In the genomic region with DNA sequence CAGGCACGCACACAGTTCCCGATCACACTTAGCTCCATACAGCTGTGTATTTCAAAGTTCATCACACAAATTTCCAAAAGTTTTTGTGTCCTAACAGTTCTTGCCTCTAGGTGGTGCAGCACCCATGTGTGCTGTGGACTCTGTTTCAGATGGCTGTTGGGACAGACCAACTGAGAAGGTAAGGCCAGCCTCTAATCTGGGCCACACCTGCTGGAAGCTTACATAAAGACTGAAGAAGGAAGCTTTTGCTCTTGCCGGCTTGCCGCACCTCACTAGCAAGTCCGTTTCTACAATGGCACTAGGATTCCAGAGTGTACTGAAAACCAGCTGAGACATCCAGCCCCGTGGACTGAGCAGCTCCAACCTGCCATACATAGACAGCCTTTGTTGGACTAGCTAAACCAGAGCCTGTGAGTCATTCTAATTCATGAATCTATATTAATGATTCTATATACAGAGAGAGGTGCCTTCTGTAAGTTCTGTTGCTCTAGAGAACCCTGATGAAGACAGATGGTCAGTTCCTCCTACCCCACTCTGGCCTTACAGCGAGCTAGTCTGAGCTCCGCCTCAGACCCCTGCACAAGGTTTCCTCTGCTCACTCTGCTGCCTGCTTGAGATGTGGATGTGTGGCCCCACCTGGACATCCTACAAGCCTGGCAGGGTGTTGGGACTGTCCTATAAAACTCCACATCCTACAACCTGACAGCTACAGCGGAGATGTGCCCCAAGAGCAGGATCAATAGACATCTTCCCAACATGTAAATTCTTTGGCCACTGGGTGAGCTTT, we compare ENCODE assay signal across 14 mouse cellular contexts. TPM values are rescaled to one million over a fixed set of nuclear protein-coding genes. Genes with fewer than 3 reads are reported as not detected.
DNase-seq lines count a peak whose midpoint lies in the region; ATAC-seq and TF ChIP-seq lines count a peak whose summit lies in the region.
"Had no signal": no experiment of that assay in that cellular context is flagged by ENCODE, and none has a peak within 500 bp of the region (broad histone marks: within the 10 kb centered on the region; RNA-seq: fewer than 3 reads in every experiment).

No protein-coding gene starts in this region.

- WGBS in lung, embryonic 14.5 days = 66% methylated on average over 9 of the region's 9 CpGs
- WGBS in stomach, embryonic 15.5 days = 66% methylated on average over 9 of the region's 9 CpGs

- H3K4me3 ChIP-seq in lung, embryonic 14.5 days (ENCODE audit: low read depth, low read length) = no peak overlapping the region
- no peak overlapping the region for H3K4me3 ChIP-seq in stomach, embryonic 15.5 days (replicated peaks)
- H3K4me3 ChIP-seq: erythroblast, embryonic 14.5 days had no signal

- no peak for ATAC-seq in lung, embryonic 14.5 days (ENCODE audit: insufficient read depth)
- ATAC-seq in erythroid progenitor cell, adult 5-6 weeks (replicated peaks; ENCODE audit: low FRiP score, poor library complexity, severe bottlenecking) = peak; percentile 81
- ATAC-seq in stomach, embryonic 15.5 days (ENCODE audit: insufficient read depth, low FRiP score, low read depth) = peak; percentile 72

- H3K27ac ChIP-seq in lung, embryonic 14.5 days (ENCODE audit: low read depth) = no peak overlapping the region
- H3K27ac ChIP-seq in stomach, embryonic 15.5 days = no peak overlapping the region

- H3K4me2 ChIP-seq in lung, embryonic 14.5 days = no peak overlapping the region
- H3K4me2 ChIP-seq in stomach, embryonic 15.5 days = no peak overlapping the region

- no peaks in the 10 kb centered on the region for H3K9me3 ChIP-seq in lung, embryonic 14.5 days (ENCODE audit: low read depth, low read length)
- H3K9me3 ChIP-seq in stomach, embryonic 15.5 days = no peaks in the 10 kb centered on the region

- peak; percentile 16 for DNase-seq in embryo, embryonic 10.5 days (ENCODE audit: low spot score)
- DNase-seq in embryo, embryonic 11 days = no peak
- DNase-seq in lung, embryonic 14.5 days = peak; percentile 27
- no peak for DNase-seq in lung, adult 18-20 months
- no peak for DNase-seq in cerebellum, adult 18-20 months
- DNase-seq in thymus, postnatal 14 days = no peak
- DNase-seq: cerebellum, adult 11 months had no signal

- H3K36me3 ChIP-seq in lung, embryonic 14.5 days (ENCODE audit: insufficient read depth) = no peaks in the 10 kb centered on the region
- no peaks in the 10 kb centered on the region for H3K36me3 ChIP-seq in stomach, embryonic 15.5 days

- H3K27me3 ChIP-seq in lung, embryonic 14.5 days (ENCODE audit: insufficient read depth, low read length) = no peaks in the 10 kb centered on the region
- H3K27me3 ChIP-seq in stomach, embryonic 15.5 days (replicated peaks) = no peaks in the 10 kb centered on the region

- no peaks in the 10 kb centered on the region for H3K4me1 ChIP-seq in lung, embryonic 14.5 days (ENCODE audit: insufficient read depth)
- H3K4me1 ChIP-seq in stomach, embryonic 15.5 days = no peaks in the 10 kb centered on the region

- no peak overlapping the region for H3K9ac ChIP-seq in lung, embryonic 14.5 days
- H3K9ac ChIP-seq in stomach, embryonic 15.5 days = no peak overlapping the region

- TF ChIP-seq CTCF in lung, embryonic 14.5 days (IDR thresholded peaks at IDR 0.05; ENCODE audit: low read depth) = peak; percentile 58

RNA-seq across cellular contexts. Expression of a gene that starts 11.9 kb away (rescaled TPM):
- polyA plus RNA-seq in lung, embryonic 14.5 days (2014; fragmentation: Nextera tagmentation; extraction: Ambion mirVana) = not detected in 2 replicates
- total RNA-seq in erythroid progenitor cell, adult 5-6 weeks (2015; ENCODE audit: low replicate concordance) = 1.1 TPM in 1 of 2 replicates, not detected in the other
- total RNA-seq in erythroid progenitor cell, adult 5-6 weeks (2017; ENCODE audit: low replicate concordance) = not detected in 2 replicates
- 0.13 TPM in 1 of 2 replicates, not detected in the other for polyA plus RNA-seq in stomach, embryonic 15.5 days (2015; fragmentation: Nextera tagmentation; extraction: Ambion mirVana)
- total RNA-seq: granulocyte monocyte progenitor cell, adult 5-6 weeks had no signal
- polyA plus RNA-seq: erythroblast, embryonic 14.5 days had no signal

RNA-seq across cellular contexts. Expression of a gene that starts 16.1 kb away (rescaled TPM):
- polyA plus RNA-seq in lung, embryonic 14.5 days (2014; fragmentation: Nextera tagmentation; extraction: Ambion mirVana) = not detected in 2 replicates
- total RNA-seq in erythroid progenitor cell, adult 5-6 weeks (2015; ENCODE audit: low replicate concordance) = 160 and 228 TPM in 2 replicates
- 210 and 246 TPM in 2 replicates for total RNA-seq in erythroid progenitor cell, adult 5-6 weeks (2017; ENCODE audit: low replicate concordance)
- polyA plus RNA-seq in stomach, embryonic 15.5 days (2015; fragmentation: Nextera tagmentation; extraction: Ambion mirVana) = 0.75 and 1.7 TPM in 2 replicates
- total RNA-seq: granulocyte monocyte progenitor cell, adult 5-6 weeks had no signal
- polyA plus RNA-seq: intestine, embryonic 14.5 days had no signal

RNA-seq across cellular contexts. Expression of a gene that starts 42.0 kb away (rescaled TPM):
- polyA plus RNA-seq in lung, embryonic 14.5 days (2014; fragmentation: Nextera tagmentation; extraction: Ambion mirVana) = not detected in 2 replicates
- total RNA-seq in erythroid progenitor cell, adult 5-6 weeks (2015; ENCODE audit: low replicate concordance) = 0.84 TPM in 1 of 2 replicates, not detected in the other
- not detected in 2 replicates for total RNA-seq in erythroid progenitor cell, adult 5-6 weeks (2017; ENCODE audit: low replicate concordance)
- polyA plus RNA-seq in stomach, embryonic 15.5 days (2015; fragmentation: Nextera tagmentation; extraction: Ambion mirVana) = 0.17 and 0.51 TPM in 2 replicates
- total RNA-seq: left cerebral cortex, postnatal 10 days had no signal
- polyA plus RNA-seq: erythroblast, embryonic 14.5 days; neural tube, embryonic 14.5 days had no signal

Comparison
In these comparisons a context has a peak if more than half of its experiments do, and no peak if none do; other contexts are left out.
1. DNase-seq: peak in embryo, embryonic 10.5 days (single experiment) and lung, embryonic 14.5 days (single experiment); none in embryo, embryonic 11 days (single experiment), lung, adult 18-20 months (0 of 2), cerebellum, adult 18-20 months (0 of 2) and thymus, postnatal 14 days (single experiment).